Mouse (Mus musculus): ENCODE measurements around the gene Shtn1. TPM values are rescaled to one million over a fixed set of nuclear protein-coding genes. Genes with fewer than 3 reads are reported as not detected.

Shtn1 gene
- polyA plus RNA-seq, 1 experiment from 2014 or later = 1.0 TPM

DNA sequence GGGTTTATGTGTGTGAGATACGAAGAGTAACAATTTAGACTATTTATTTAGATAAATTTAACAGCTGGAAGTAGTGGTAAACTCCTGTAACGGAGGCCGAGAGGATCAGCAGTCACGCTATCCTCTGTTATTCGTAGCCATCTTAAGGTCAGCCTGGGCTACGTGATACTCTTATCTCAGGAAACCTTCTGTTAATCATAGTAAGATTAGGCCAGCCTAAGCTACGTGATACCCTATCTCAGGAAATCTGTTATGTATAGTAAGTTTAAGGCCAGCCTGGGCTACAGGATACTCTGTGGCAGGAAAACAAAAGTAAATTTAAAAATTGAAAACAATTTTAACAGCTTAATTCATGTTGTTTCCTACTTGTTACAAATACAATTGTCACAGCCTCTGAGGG, 129.9 kb downstream of the Shtn1 start:
- 67% methylated on average over 7 of the region's 7 CpGs for WGBS (ENCODE audit: insufficient replicate concordance)
- Histone ChIP-seq H3K4me2 (no peak overlapping the region), H3K36me3 (ENCODE audit: control insufficient read depth, insufficient read depth, low read length) (no peaks in the 10 kb centered on the region), H3K9me3 (replicated peaks; ENCODE audit: control insufficient read depth, low read length) (no peaks in the 10 kb centered on the region), H3K4me3 (ENCODE audit: low read depth, low read length) (no peak overlapping the region), H3K4me1 (ENCODE audit: control insufficient read depth, insufficient read depth, low read length) (peaks cover 5% of the 10 kb centered on the region; the same call in 1 of the 2 replicates), H3K9ac (ENCODE audit: low read depth, low read length) (no peak overlapping the region), H3K27ac (ENCODE audit: low read depth, low read length) (no peak overlapping the region), H3K27me3 (ENCODE audit: control insufficient read depth, insufficient read depth, low read length) (no peaks in the 10 kb centered on the region)
- ATAC-seq (replicated peaks; ENCODE audit: insufficient number of reproducible peaks, low FRiP score, low TSS enrichment) = no peak

DNA sequence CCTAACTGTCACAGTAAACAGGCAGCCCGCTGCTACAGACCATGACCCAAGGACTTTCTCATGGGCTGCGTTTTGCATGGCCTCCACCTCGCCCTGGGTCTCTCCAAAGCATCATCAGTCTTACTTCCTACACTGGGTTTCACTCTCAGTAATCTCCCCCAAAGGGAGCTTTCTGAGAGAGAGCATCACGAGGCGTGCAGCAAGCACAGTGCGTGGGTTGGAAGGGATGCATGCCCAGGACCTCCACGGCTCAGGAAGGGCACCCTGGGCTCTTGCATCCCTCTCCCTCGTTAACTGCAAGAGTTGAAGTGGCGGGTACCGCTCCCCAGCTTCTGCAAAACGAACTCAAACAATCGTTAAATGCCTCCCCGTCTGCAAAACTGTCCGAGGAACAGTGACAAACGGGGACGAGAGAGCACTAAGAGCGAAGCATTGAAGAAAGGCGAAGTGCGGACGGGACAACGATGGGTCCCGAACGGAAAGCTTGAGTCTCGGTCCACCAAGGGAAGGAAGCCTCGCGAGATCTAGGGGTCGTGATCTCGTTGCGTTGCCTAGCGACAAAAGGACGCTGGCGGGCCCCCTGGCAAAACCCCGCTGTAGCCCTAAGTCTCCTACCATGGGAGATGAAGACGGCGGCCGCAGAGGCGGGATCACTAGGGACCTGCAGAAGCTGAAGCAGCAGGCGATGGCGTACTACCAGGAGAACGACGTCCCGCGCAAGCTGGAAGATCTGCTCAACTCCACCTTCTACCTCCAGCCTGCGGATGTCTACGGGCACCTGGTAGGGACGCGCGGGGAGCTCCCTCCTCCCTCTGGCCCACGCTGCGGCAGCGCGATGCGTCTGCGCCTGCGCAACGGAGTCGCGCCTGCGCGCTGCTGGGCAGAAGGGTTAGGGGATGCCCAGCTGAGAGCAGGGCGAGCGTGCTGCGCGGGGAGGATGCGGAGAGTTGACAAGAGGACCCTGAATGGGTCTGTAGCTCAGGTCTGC, 132.8 kb downstream of the Shtn1 start, which contains the start of the genes Eno4 and Hspa12a:
TSS of gene Eno4 (plus strand) at position 585 of the 988 bp plus-strand sequence.
TSS of gene Hspa12a (minus strand) at position 814 of the 988 bp plus-strand sequence.
- Histone ChIP-seq H3K9me3 (replicated peaks; ENCODE audit: control insufficient read depth, low read length) (no peaks in the 10 kb centered on the region), H3K27me3 (ENCODE audit: control insufficient read depth, insufficient read depth, low read length) (no peaks in the 10 kb centered on the region), H3K4me1 (ENCODE audit: control insufficient read depth, insufficient read depth, low read length) (peaks cover 5% of the 10 kb centered on the region; the same call in 1 of the 2 replicates), H3K9ac (ENCODE audit: low read depth, low read length) (peak within 1 kb of the TSS; percentile 86), H3K27ac (ENCODE audit: low read depth, low read length) (peak within 1 kb of the TSS; percentile 63; the same call in 1 of the 2 replicates), H3K4me3 (ENCODE audit: low read depth, low read length) (peak within 1 kb of the TSS; percentile 69), H3K4me2 (peak within 1 kb of the TSS; percentile 98), H3K36me3 (ENCODE audit: control insufficient read depth, insufficient read depth, low read length) (no peaks in the 10 kb centered on the region)
- WGBS (ENCODE audit: insufficient replicate concordance) = under 1% methylated on average over 61 of the region's 65 CpGs
- peak; percentile 95 for ATAC-seq (replicated peaks; ENCODE audit: insufficient number of reproducible peaks, low FRiP score, low TSS enrichment)

DNA sequence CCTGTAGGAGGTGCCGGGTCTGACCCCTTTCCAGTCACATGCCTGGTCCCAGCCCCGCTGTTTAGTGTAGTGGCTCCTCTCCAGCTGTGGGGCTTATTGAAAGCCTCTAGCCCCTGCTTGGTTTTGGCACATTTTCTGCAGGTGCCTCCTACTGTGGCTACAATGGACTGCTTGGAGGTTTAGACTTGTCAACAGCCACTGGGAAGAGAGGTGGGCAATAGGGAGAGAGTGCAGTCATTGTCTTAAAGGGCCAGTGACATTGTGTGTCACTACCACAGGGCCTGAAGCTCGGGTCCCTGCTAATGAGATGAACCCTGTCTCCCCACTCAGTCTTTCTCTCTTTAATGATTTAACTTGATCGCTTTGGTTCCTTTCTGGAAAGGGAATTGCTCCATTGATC, 142.8 kb downstream of the Shtn1 start:
- no peak overlapping the region for H3K9ac ChIP-seq (ENCODE audit: low read depth, low read length)
- no peaks in the 10 kb centered on the region for H3K9me3 ChIP-seq (replicated peaks; ENCODE audit: control insufficient read depth, low read length)
- no peak overlapping the region for H3K27ac ChIP-seq (ENCODE audit: low read depth, low read length)
- no peaks in the 10 kb centered on the region for H3K4me1 ChIP-seq (ENCODE audit: control insufficient read depth, insufficient read depth, low read length)
- peaks cover 42% of the 10 kb centered on the region for H3K27me3 ChIP-seq (ENCODE audit: control insufficient read depth, insufficient read depth, low read length)
- H3K36me3 ChIP-seq (ENCODE audit: control insufficient read depth, insufficient read depth, low read length) = no peaks in the 10 kb centered on the region
- no peak overlapping the region for H3K4me3 ChIP-seq (ENCODE audit: low read depth, low read length)
- WGBS (ENCODE audit: insufficient replicate concordance) = 14% methylated on average over 4 of the region's 4 CpGs
- H3K4me2 ChIP-seq = no peak overlapping the region
- ATAC-seq (replicated peaks; ENCODE audit: insufficient number of reproducible peaks, low FRiP score, low TSS enrichment) = no peak

DNA sequence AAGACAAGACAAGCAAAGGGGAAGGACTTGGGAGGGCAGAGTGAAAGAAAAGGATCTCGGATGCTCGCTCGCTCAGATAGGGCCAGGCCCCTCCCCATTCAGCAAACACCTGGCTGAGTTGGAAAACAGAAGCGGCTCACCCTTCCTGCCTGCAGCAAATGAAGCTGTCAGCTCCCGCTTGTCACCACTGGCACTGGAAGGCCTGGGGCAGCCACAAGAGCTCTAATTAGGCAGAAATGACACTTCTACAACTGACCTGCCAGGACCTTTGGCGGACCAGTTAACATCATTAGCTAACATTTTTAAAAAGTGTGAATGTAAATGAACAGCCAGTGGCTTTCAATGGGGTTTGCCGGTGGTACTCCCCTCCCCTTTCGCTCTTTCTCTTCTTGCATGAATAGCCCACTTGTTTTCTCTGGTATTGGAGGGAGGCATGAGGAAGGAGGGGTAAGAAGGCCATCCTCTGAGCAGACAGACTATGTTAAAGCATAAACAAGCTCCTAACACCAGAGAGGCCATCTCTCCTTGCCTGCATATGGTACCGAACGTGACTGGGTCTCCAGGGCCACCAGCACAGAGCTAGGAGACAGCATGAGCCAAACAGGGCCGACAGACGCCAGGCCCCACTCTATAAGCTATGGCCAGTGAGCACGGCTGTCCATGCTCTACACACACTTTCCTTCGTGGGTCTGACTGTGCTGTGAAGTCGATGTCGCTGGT, 144.7 kb downstream of the Shtn1 start:
- H3K4me3 ChIP-seq (ENCODE audit: low read depth, low read length) = no peak overlapping the region
- no peak overlapping the region for H3K4me2 ChIP-seq
- no peak overlapping the region for H3K27ac ChIP-seq (ENCODE audit: low read depth, low read length)
- no peak overlapping the region for H3K9ac ChIP-seq (ENCODE audit: low read depth, low read length)
- no peaks in the 10 kb centered on the region for H3K36me3 ChIP-seq (ENCODE audit: control insufficient read depth, insufficient read depth, low read length)
- WGBS (ENCODE audit: insufficient replicate concordance) = 30% methylated on average over 16 of the region's 16 CpGs
- no peaks in the 10 kb centered on the region for H3K9me3 ChIP-seq (replicated peaks; ENCODE audit: control insufficient read depth, low read length)
- H3K27me3 ChIP-seq (ENCODE audit: control insufficient read depth, insufficient read depth, low read length) = peaks cover 42% of the 10 kb centered on the region
- no peak for ATAC-seq (replicated peaks; ENCODE audit: insufficient number of reproducible peaks, low FRiP score, low TSS enrichment)
- H3K4me1 ChIP-seq (ENCODE audit: control insufficient read depth, insufficient read depth, low read length) = no peaks in the 10 kb centered on the region

Other genes starting within 250 kb of the Shtn1 start
- gene Eno4, start 132.7 kb downstream of the Shtn1 start, polyA plus RNA-seq (2014; fragmentation: Nextera tagmentation; extraction: Ambion mirVana) = 0.35 and 0.42 TPM in 2 replicates
- 4.0 and 4.6 TPM in 2 replicates for gene Hspa12a, start 132.4 kb downstream of the Shtn1 start, polyA plus RNA-seq (2014; fragmentation: Nextera tagmentation; extraction: Ambion mirVana)
- not detected in 2 replicates for gene Vax1, start 94.0 kb upstream of the Shtn1 start, polyA plus RNA-seq (2014; fragmentation: Nextera tagmentation; extraction: Ambion mirVana)
- gene Kcnk18, start 143.1 kb upstream of the Shtn1 start, polyA plus RNA-seq (2014; fragmentation: Nextera tagmentation; extraction: Ambion mirVana) = not detected in 2 replicates
- 9.2 and 10.3 TPM in 2 replicates for gene Slc18a2, start 184.8 kb upstream of the Shtn1 start, polyA plus RNA-seq (2014; fragmentation: Nextera tagmentation; extraction: Ambion mirVana)
- gene Rps12-ps3, start 246.2 kb upstream of the Shtn1 start, polyA plus RNA-seq (2014; fragmentation: Nextera tagmentation; extraction: Ambion mirVana) = 24.2 and 35.1 TPM in 2 replicates